Mouse (Mus musculus): ENCODE measurements around the gene Mlst8. TPM values are rescaled to one million over a fixed set of nuclear protein-coding genes. Genes with fewer than 3 reads are reported as not detected.

Mlst8 gene
- polyA plus RNA-seq, 1 experiment from 2014 or later: 21.7 TPM

DNA sequence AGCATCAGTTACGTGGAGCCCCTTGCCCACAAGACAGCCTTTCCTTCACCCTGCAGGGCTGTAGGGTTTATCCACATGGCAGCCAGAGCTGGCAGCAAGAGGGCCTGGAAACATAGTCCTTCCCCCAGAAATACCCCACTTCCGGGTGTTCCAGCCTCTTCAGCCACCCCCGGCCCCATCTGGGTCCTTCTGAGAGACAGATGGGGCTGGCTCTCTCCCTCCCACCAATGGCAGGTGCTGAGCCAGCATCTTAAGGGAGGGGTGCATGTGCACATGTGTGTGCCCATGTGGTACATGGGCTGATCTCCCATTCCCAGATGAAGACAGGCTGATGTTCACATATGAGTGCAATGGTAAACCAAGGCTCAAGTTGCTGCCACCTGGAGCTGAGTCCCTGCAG is 16.6 kb upstream of the Mlst8 start:
- H3K27ac ChIP-seq (replicated peaks; ENCODE audit: low read depth, low read length): no peak overlapping the region
- H3K9me3 ChIP-seq (ENCODE audit: control insufficient read depth, low read length): no peaks in the 10 kb centered on the region
- 59% methylated on average over 3 of the region's 3 CpGs for WGBS
- no peaks in the 10 kb centered on the region for H3K4me1 ChIP-seq (ENCODE audit: control insufficient read depth, insufficient read depth, low read length)
- no peak overlapping the region for H3K4me2 ChIP-seq (ENCODE audit: low read depth, low read length)
- DNase-seq (ENCODE audit: low spot score): no peak
- no peak overlapping the region for H3K9ac ChIP-seq (ENCODE audit: low read depth, low read length)
- no peaks in the 10 kb centered on the region for H3K27me3 ChIP-seq (replicated peaks; ENCODE audit: control insufficient read depth, insufficient read depth, low read length)
- no peak for ATAC-seq (ENCODE audit: low read depth)
- H3K36me3 ChIP-seq (ENCODE audit: control insufficient read depth, insufficient read depth, low read length): no peaks in the 10 kb centered on the region
- no peak overlapping the region for H3K4me3 ChIP-seq (ENCODE audit: low read depth, low read length)

DNA sequence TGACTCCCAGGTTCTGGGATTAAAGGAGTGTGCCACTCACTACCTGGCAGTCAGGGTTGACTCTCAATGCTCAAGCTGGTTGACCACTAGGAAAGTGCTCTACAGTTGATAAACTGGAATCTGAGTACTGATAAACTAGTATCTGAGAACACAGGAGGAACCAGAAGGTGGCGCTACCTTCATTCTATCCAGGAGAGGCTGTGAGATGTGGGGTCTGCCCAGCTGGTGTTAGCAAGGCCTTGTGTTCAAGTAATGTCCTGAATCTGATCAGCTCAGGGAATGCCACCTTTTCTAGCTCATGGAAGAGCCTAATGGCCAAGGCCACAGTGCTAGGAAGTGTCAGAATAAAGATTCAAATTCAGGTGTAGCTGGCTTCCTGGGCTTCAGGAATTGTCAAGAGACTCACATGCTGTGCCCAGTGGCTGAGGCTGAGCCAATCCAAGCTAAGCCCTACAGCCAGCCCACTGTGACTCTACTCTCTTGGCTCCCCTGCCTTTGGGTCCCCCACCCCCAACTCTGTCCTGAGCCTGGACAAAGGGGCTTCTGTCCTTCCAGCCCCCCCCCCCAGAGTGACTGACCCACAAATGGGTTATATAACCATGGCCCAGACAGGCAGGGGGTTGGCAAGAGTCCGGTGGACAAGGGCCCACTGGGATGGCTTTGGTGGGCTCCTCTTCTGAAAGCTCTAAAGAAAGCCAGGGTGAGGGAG is 15.9 kb upstream of the Mlst8 start:
- Histone ChIP-seq H3K27ac (replicated peaks; ENCODE audit: low read depth, low read length) (no peak overlapping the region), H3K4me3 (ENCODE audit: low read depth, low read length) (no peak overlapping the region), H3K9ac (ENCODE audit: low read depth, low read length) (no peak overlapping the region), H3K9me3 (ENCODE audit: control insufficient read depth, low read length) (no peaks in the 10 kb centered on the region), H3K36me3 (ENCODE audit: control insufficient read depth, insufficient read depth, low read length) (no peaks in the 10 kb centered on the region), H3K4me1 (ENCODE audit: control insufficient read depth, insufficient read depth, low read length) (no peaks in the 10 kb centered on the region), H3K27me3 (replicated peaks; ENCODE audit: control insufficient read depth, insufficient read depth, low read length) (peaks cover 4% of the 10 kb centered on the region; the same call in 1 of the 2 replicates), H3K4me2 (ENCODE audit: low read depth, low read length) (no peak overlapping the region)
- peak; percentile 66 for DNase-seq (ENCODE audit: low spot score)
- ATAC-seq (ENCODE audit: low read depth): no peak
- WGBS: 47% methylated on average over 2 of the region's 2 CpGs

DNA sequence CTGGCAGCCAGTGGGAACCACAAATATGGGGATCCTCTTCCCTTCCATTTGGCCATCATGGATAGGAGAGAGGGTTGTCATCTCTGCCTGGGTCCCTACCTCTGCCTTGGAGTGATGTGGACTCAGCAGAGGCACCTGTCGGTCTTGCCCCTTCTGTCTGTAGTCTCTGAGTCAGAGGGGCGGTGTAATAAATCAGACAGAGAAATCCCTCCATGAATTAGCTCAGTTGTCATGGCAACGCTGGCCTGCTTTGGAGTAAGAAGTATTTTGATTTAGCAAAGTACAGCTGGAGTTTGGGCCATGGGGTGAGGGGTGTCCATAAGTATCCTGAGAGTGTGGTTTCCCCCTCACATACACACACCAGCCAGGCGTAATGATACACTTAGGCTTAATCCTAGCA is 11.5 kb upstream of the Mlst8 start:
- no peak overlapping the region for H3K9ac ChIP-seq (ENCODE audit: low read depth, low read length)
- no peaks in the 10 kb centered on the region for H3K36me3 ChIP-seq (ENCODE audit: control insufficient read depth, insufficient read depth, low read length)
- H3K9me3 ChIP-seq (ENCODE audit: control insufficient read depth, low read length): no peaks in the 10 kb centered on the region
- no peak overlapping the region for H3K4me3 ChIP-seq (ENCODE audit: low read depth, low read length)
- no peak overlapping the region for H3K4me2 ChIP-seq (ENCODE audit: low read depth, low read length)
- ATAC-seq (ENCODE audit: low read depth): no peak
- peak; percentile 58 for DNase-seq (ENCODE audit: low spot score)
- no peak overlapping the region for H3K27ac ChIP-seq (replicated peaks; ENCODE audit: low read depth, low read length)
- peaks cover 4% of the 10 kb centered on the region; the same call in 1 of the 2 replicates for H3K4me1 ChIP-seq (ENCODE audit: control insufficient read depth, insufficient read depth, low read length)
- WGBS: 87% methylated on average over 4 of the region's 4 CpGs
- H3K27me3 ChIP-seq (replicated peaks; ENCODE audit: control insufficient read depth, insufficient read depth, low read length): peaks cover 26% of the 10 kb centered on the region

DNA sequence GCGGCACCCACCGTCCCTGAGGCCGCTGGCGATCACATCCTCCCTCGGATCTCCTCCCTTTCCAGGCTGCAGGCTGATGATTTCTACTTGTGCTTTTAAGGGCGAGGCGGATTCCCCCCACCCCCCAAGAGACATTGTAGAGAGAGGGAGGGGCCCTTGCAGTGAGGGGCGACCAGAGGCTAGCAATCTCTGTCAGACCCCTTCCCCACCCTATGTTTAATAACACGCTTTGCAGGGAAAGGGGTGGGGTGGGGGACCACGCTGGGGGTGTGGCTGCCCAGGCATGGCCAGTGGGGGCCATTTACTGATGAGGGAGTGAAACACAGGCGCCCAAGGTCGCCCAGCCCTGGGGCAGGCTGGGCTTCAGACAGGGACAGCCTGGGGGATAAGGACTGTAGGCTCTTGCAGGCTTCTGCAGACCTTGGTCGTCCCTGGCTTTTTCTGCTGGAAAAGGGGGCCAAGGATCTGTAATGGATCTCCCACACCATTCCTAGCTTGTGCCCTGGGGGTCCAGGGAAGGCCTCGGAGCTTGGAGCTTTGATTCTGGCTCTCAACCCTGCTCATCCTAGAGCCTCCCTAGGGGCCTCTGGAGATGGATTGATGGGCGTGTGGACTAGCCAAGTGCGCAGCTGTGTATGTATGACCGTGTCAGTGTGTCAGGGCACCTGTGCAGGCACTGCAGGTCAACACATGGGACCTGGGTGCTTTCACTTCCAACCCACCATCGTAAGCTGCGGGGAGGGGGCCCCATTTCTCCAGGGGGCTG is 10.6 kb upstream of the Mlst8 start:
- Histone ChIP-seq H3K27me3 (replicated peaks; ENCODE audit: control insufficient read depth, insufficient read depth, low read length) (peaks cover 26% of the 10 kb centered on the region), H3K36me3 (ENCODE audit: control insufficient read depth, insufficient read depth, low read length) (no peaks in the 10 kb centered on the region), H3K4me1 (ENCODE audit: control insufficient read depth, insufficient read depth, low read length) (peaks cover 4% of the 10 kb centered on the region; the same call in 1 of the 2 replicates), H3K4me3 (ENCODE audit: low read depth, low read length) (peak overlapping the region; percentile 74), H3K9me3 (ENCODE audit: control insufficient read depth, low read length) (no peaks in the 10 kb centered on the region), H3K4me2 (ENCODE audit: low read depth, low read length) (peak overlapping the region; percentile 96), H3K27ac (replicated peaks; ENCODE audit: low read depth, low read length) (no peak overlapping the region), H3K9ac (ENCODE audit: low read depth, low read length) (peak overlapping the region; percentile 80)
- ATAC-seq (ENCODE audit: low read depth): peak; percentile 16; the same call in 1 of the 2 replicates
- WGBS: 20% methylated on average over 18 of the region's 19 CpGs
- no peak for DNase-seq (ENCODE audit: low spot score)

DNA sequence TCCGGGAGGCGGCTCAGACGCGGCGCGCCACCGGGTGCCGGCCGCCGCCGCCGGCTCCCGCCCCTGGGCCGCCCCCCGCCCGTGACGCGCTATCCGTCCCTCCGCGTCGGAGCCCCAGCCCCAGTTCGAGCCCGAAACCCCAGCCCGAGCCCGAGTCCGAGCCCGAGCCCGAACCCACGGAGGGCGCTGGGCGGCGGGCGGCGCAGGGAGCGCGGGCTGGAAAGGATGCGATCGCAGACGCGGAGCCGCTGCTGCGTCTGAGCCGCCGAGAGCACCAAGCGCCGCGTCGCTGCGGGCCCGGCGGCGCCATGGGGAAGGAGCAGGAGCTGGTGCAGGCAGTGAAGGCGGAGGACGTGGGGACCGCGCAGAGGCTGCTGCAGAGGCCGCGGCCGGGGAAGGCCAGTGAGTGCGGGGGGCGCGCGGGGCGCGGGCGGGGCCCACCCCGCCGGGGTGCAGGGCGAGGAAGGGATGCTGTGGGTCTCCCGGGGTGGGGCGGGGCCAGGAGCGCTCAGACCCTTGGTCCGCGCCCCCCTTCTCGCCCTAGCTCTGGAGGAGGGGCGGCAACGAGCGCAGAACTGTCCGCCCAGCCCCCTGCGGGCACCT is 9.9 kb upstream of the Mlst8 start:
- Histone ChIP-seq H3K27me3 (replicated peaks; ENCODE audit: control insufficient read depth, insufficient read depth, low read length) (peaks cover 26% of the 10 kb centered on the region), H3K36me3 (ENCODE audit: control insufficient read depth, insufficient read depth, low read length) (no peaks in the 10 kb centered on the region), H3K9me3 (ENCODE audit: control insufficient read depth, low read length) (no peaks in the 10 kb centered on the region), H3K4me1 (ENCODE audit: control insufficient read depth, insufficient read depth, low read length) (peaks cover 4% of the 10 kb centered on the region; the same call in 1 of the 2 replicates), H3K27ac (replicated peaks; ENCODE audit: low read depth, low read length) (peak overlapping the region; percentile 61; the same call in 1 of the 2 replicates), H3K4me2 (ENCODE audit: low read depth, low read length) (peak overlapping the region; percentile 96), H3K9ac (ENCODE audit: low read depth, low read length) (peak overlapping the region; percentile 80), H3K4me3 (ENCODE audit: low read depth, low read length) (peak overlapping the region; percentile 74)
- ATAC-seq (ENCODE audit: low read depth) (peak; percentile 76), DNase-seq (ENCODE audit: low spot score) (peak; percentile 35)
- 0% methylated on average over 8 of the region's 81 CpGs for WGBS

DNA sequence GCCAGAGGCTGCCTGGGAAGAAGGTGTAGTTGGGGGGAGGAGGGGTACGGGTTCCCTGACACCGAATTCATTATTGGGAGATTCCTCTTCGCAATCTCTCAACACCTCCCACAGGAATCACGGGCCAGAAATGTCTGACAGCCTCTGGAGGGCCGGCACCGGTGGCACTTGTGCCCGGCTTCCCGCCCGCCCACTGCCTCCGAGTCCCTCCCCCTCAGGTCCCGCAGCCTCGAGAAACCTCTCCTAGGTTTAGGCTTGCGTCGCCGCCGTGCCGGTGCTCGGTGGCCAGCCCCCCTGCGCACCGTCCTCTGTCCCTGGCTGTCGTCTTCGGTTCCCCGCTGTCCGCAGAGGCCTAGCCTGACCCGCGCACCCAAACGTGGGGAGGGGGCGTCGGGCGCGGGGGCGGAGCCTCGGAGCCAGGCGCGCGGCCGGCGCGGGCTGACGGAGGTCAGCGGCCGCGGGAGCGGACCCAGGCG is 9.3 kb upstream of the Mlst8 start, which contains the start of gene Caskin1:
TSS of gene Caskin1 (plus strand) at position 416 of the 476 bp plus-strand sequence.
- 3% methylated on average over 8 of the region's 45 CpGs for WGBS
- ATAC-seq (ENCODE audit: low read depth): no peak
- peak within 1 kb of the TSS; percentile 61; the same call in 1 of the 2 replicates for H3K27ac ChIP-seq (replicated peaks; ENCODE audit: low read depth, low read length)
- peak; percentile 19 for DNase-seq (ENCODE audit: low spot score)
- peak within 1 kb of the TSS; percentile 80 for H3K9ac ChIP-seq (ENCODE audit: low read depth, low read length)
- H3K27me3 ChIP-seq (replicated peaks; ENCODE audit: control insufficient read depth, insufficient read depth, low read length): peaks cover 26% of the 10 kb centered on the region
- peaks cover 4% of the 10 kb centered on the region; the same call in 1 of the 2 replicates for H3K4me1 ChIP-seq (ENCODE audit: control insufficient read depth, insufficient read depth, low read length)
- peak within 1 kb of the TSS; percentile 74 for H3K4me3 ChIP-seq (ENCODE audit: low read depth, low read length)
- no peaks in the 10 kb centered on the region for H3K36me3 ChIP-seq (ENCODE audit: control insufficient read depth, insufficient read depth, low read length)
- peak within 1 kb of the TSS; percentile 96 for H3K4me2 ChIP-seq (ENCODE audit: low read depth, low read length)
- no peaks in the 10 kb centered on the region for H3K9me3 ChIP-seq (ENCODE audit: control insufficient read depth, low read length)

DNA sequence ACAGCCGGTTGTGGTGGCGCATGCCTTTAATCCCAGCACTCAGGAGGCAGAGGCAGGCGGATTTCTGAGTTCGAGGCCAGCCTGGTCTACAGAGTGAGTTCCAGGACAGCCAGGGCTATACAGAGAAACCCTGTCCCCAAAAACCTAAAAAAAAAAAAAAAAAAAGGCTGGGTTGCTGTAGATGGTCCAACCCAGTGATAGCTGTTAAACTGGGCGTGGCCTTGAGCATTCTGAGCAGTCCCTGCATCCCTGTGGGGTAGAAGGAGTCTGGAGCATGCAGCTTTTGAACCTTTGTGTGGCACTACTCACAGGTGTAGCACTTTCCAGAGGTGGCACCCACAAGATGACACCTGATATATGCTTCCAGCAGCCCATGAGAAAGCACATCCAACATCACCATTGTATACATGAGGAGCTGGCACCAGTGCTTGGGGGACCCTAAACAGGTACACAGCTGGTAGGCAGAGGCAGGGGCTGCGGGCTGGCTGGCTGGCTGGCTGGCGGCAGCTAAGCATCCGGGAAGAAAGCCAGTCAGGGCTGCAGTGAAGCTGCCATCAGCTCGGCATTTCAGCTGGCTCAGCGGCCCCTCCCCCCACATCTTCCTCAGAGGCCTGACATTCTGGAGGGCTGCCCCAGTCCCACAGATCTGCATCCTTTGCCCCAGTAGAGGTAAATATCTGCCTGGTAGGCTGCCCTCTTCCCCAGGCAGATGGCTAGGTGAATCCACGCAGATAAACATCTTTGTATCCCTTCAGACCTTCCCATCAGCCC is 6.4 kb upstream of the Mlst8 start:
- no peak overlapping the region; the same call in 1 of the 2 replicates for H3K9ac ChIP-seq (ENCODE audit: low read depth, low read length)
- no peak overlapping the region for H3K4me3 ChIP-seq (ENCODE audit: low read depth, low read length)
- no peak overlapping the region for H3K27ac ChIP-seq (replicated peaks; ENCODE audit: low read depth, low read length)
- H3K4me2 ChIP-seq (ENCODE audit: low read depth, low read length): no peak overlapping the region
- peaks cover 4% of the 10 kb centered on the region; the same call in 1 of the 2 replicates for H3K4me1 ChIP-seq (ENCODE audit: control insufficient read depth, insufficient read depth, low read length)
- no peaks in the 10 kb centered on the region for H3K36me3 ChIP-seq (ENCODE audit: control insufficient read depth, insufficient read depth, low read length)
- H3K9me3 ChIP-seq (ENCODE audit: control insufficient read depth, low read length): no peaks in the 10 kb centered on the region
- ATAC-seq (ENCODE audit: low read depth) (no peak), DNase-seq (ENCODE audit: low spot score) (peak; percentile 36)
- H3K27me3 ChIP-seq (replicated peaks; ENCODE audit: control insufficient read depth, insufficient read depth, low read length): peaks cover 26% of the 10 kb centered on the region
- WGBS: 50% methylated on average over 10 of the region's 11 CpGs

DNA sequence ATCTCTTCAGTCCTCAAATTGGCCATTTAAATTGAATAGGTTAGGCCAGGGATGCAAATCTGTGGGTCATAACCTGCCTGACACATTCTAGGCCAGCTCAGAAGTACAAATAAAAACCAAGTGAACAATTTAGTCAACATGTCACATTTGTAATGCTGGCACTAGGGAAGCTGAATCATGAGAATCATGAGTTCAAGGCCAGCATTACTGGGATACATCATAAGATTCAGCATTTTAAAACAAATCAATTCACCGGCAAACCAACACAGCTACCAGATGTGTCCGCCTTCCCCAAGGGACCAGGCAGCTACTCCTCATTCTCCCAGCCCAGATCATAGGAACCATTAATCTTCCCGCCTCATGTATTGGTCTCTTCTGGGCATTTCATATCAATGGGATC is 4.6 kb upstream of the Mlst8 start:
- DNase-seq (ENCODE audit: low spot score) (no peak), ATAC-seq (ENCODE audit: low read depth) (no peak)
- Histone ChIP-seq H3K27me3 (replicated peaks; ENCODE audit: control insufficient read depth, insufficient read depth, low read length) (peaks cover 12% of the 10 kb centered on the region), H3K9ac (ENCODE audit: low read depth, low read length) (no peak overlapping the region), H3K9me3 (ENCODE audit: control insufficient read depth, low read length) (no peaks in the 10 kb centered on the region), H3K4me3 (ENCODE audit: low read depth, low read length) (no peak overlapping the region), H3K36me3 (ENCODE audit: control insufficient read depth, insufficient read depth, low read length) (no peaks in the 10 kb centered on the region), H3K4me1 (ENCODE audit: control insufficient read depth, insufficient read depth, low read length) (no peaks in the 10 kb centered on the region), H3K4me2 (ENCODE audit: low read depth, low read length) (no peak overlapping the region), H3K27ac (replicated peaks; ENCODE audit: low read depth, low read length) (no peak overlapping the region)
- WGBS: 89% methylated on average over 3 of the region's 3 CpGs

Data from embryonic facial prominence, embryonic 14.5 days (tissue).